Mouse (Mus musculus) adrenal gland, postnatal 36 days (tissue): Measurements from ENCODE around the gene Uggt1. TPM values are rescaled to one million over a fixed set of nuclear protein-coding genes. Genes with fewer than 3 reads are reported as not detected.
A peak's percentile ranks its signal among the peaks of the same experiment; 100 is the strongest.

ENCODE experiments used
- DNase-seq, 2 experiments: peaks; one replicate each; pipeline ENCODE4 v3.0.0; 2021; ENCODE audit warnings: mixed read lengths in 1 of 2
- microRNA-seq: library from miRNA; unstranded; fragments of <30 nt; microRNA quantifications from one replicate; pipeline ENCODE4 v1.2.0, GENCODE M21; 2021
- total RNA-seq, 2 experiments: library from RNA; stranded (reverse); gene quantifications; 2 replicates each; pipeline ENCODE4 v1.2.3; 2021

Uggt1 gene
- total RNA-seq, 2 experiments from 2014 or later = 47.5 to 53.3 TPM

DNA sequence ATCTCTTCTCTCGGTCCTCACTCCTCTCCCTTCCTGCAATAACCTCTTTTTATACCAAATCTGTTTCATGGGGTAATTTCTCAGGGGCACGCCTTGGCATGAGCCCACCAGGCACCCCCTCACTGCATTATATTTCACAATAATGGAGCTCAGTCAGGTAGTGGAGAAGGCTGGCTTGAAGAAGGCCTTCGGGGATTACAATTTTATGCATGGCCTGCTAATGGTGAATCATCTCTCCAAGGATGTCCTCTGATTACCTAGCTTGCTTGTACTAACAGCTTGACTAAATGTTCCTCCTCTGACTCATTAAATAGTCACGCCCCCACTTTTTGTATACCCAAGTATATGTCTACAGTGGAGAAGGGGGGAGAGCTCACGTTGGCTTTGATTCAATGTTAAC, 128.0 kb downstream of the Uggt1 start:
- no peak for DNase-seq

DNA sequence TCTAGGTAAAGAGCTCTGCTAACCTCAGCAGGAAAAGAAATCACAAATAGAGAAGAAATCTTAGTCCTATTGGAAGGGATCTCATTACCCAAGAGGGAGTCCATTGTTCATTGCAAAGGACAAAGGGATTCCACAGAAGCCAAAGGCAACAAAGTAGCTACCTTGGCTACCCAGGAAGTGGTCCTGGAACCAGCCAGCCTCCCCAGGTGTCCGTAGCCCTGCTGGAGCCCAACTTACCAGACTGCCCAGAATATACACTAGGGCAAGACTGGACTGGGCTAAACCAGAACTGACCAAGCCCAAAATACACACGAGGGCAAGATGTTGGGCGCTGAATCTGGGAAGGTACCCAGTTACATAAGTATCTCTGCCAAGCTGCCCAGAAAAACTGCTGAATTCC, 129.7 kb downstream of the Uggt1 start:
- no peak for DNase-seq

DNA sequence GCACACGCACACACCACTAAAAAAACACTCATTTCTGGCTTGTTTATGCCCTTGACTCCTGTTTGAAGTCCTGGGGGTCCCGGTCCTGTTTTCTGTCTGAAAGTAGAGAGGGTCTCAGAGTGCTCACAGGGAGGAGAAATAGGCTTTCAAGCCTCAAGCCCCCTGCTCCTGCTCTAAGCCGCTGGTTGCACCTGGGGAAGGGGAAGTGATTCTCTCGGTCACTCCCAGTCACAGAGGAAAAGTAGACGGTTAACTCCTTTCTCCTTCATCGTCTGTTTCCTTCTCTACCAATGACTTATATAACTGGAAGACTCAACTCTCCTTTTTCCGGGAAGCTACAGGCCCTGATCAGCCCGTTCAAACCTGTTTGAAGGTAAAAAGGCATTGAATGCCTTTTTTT, 130.8 kb downstream of the Uggt1 start:
- no peak for DNase-seq

DNA sequence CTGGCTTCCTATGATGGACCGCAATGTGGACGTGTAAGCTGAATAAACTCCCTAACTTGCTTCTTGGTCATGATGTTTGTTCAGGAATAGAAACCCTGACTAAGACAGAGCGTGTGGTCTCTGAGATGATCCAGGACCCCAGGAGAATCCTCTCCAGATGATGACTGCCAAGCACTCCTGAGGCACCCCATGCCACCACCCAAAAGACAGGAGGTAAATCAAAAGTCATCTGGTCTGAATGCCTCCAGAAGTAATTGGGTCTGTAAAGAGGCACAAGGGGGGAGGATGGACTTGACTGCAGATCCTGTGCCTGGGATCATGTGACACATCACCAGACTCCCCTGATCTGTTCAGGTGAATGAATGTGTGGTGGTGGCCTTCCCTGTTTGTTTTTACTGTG, 131.9 kb downstream of the Uggt1 start:
- DNase-seq = no peak

DNA sequence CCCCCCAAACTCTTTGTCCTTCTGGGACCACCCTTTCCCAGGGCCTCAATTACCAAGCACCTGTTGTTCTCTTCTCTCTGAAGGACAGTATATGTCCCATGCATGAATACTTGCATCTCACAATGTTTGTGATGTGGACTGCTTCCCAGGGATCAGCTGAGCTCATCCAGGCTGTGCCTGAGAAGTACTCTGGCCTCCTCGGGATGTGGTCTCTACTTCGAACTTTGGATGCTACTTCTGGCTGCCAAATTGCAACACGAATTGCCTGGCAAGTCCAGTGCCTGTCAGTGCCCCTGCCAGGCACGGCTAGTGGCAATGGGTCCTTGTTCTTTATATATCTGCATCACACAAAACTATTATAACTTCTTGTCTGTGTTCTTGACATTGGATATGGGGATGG, 134.5 kb downstream of the Uggt1 start:
- DNase-seq = no peak

DNA sequence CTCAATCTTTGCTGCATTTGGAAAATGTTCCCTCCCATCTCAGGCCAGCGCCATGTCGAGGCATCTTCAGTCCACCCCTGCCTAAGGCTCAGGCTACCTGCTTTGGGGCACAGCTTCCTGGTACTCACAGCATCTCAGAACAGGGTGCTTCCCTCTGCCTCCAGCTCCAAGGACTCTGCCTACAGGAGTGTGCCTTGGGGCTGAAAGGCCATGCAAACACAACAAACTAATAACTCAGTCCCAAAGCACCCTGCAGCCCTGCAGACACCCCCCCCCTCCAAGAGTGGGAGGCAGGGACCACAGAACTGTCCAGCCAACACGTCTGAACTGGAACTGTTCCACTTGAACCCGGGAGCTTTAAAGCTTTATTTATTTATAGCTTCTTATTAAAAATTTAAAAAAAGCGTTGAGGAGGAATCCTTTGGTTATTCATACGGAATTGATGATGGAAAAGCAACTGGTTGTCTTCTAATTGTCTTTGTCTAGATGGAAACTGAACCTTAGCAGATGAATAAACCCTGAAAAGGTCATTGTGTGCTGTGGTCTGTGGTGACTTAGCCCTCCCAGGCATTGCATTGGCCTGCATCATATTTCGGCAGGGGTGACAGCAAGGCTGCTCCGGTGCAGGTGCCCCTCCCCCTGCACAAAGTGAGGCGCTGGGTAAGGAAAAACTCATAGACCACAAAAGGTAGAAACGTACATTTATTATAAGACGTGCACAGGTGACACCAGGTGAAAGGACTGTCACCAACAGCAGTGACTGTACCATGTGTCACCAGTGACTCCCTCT, 138.4 kb downstream of the Uggt1 start:
- no peak for DNase-seq

DNA sequence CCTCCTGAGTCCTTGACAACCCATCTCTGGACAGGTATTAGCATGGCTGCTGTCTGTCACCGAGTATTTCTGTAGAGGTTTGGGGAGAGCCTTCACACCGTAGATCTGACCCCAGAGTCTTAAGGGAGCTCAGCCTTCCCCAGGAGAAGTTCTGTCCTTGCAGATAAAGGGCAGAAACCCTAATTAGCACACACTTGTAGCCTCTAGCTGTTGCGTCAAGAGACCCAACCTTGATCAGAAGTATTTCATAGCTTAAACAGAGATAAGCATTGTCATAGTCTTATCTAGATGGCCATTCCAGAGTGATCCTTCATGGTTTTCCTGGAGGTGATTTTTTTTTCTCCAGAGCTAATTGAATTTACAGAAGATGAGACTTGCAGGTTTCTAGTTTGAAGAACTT, 144.1 kb downstream of the Uggt1 start:
- no peak for DNase-seq

DNA sequence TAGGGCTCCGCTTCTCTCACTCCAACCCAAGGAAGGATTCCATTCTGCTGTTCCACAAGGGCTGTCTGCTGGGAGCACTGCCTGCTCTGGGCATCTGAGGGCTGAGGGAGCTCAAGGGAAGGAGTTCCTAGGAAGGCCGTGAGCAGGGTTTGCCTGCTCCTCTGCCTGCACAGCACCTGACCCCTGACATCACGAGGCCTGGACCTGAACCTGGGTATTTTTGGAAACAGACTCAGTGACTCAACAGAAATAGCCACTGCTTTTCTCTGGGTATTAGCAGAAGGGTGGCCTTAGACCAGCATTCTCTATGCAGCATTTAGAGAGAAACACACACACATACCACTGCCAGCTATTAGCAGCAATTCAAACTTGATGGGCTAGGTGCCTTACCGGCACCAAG, 146.1 kb downstream of the Uggt1 start:
- DNase-seq = no peak

DNA sequence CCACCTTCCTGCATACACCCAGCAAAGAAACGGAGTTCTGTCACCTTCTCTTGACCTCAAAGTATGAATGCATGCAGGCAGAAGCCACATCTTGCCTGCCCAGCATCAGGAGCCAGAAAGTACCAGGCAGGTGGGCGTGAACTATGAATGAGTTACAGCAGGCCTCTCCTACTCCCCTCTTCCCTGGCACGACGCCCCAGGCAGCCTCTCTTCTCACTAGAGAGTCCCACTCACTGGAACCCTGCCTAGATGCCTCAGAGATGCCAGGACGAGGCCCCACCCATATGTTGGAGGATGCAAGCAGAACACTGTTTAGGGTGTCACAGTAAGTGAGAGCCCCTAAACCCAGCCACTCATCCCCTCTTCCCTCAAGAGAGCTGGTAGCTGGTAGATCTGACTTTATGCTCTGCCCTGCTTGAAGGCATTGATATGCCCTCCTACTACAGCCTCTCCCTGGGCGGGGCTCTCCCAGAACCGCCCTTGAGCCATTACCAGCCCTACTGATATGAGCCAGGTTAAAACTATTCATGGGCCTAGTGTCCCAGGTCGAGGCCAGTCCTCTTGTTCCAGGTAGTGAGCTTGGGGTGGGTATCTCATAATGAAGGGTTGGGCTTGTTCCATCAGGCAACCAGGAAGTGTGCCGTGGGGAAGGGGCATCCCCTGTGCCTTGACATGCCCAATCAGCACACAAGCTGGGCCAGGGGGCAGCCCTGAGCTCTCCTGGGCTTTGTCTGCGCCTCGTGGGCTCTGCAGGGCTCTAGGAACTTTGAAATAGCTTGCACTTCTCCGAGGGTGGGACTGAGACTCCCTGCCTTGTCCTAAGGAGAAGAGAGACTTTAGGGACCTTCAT, 148.9 kb downstream of the Uggt1 start:
- DNase-seq = no peak

DNA sequence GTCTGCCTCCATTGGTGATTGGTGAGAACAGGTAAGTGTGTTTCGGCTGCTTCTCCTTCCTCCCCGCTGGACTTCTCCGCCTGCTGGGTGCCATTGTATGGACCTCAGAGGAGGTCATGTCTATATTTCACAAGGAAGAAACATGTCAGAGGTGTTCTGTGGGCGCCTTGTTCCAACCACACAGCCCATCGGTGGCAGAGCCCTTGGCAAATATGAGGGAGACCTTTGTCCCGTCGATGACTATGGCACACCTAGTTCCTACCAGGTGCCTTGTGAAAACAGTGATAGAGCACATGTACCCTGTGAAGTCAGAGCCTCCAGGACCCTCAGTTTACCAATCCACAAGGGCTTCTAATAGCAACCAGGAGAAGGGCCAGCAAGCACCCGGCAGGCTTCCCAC, 150.8 kb downstream of the Uggt1 start:
- DNase-seq = no peak

DNA sequence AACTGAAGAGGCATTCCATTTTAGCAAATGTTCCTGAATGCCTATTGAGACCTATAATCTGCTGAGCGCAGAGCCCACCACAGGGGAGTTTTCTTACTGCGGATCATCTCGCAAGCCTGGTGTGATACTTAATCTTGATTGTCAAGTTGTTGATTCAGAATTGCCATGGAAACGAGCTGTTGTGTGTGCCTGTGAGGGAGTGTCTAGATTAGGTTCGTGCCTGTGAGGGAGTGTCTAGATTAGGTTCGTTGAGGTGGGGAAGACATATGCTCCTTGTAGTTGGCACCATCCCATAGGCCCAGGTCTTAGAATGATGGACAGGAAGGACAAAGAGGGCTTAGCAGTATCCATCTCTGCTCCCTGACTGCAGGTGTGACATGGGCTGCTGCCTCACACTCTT, 153.3 kb downstream of the Uggt1 start:
- DNase-seq = no peak

DNA sequence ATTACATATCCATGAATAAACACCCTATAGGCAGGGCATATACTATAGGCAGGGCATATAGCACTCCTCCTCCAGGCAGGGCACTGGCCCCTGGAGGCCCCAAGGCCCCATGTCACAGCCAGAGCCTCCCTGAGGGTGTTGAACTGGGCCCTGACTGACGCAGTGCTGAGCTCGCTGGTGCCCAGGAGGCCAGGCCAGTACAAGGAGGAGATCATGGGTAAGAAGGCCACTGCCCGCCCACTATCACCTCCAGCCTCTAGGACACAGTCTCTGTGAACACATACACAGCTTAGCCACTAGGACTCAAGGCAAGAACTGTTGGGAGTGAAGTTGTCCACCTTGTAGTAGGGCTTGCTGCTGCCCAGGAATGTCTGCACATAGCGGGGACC, 153.8 kb downstream of the Uggt1 start:
- no peak for DNase-seq

Small RNA genes within 50 kb of the gene (microRNA-seq; reads per million reads assigned to microRNA genes)
- 5.2 reads per million, percentile 14 among the genes with 10 or more reads in this experiment for gene Mir6897

Other genes starting within 250 kb of the Uggt1 start
- 100 to 1,000 TPM in 1 of 2 experiments, 10 to 100 TPM in 1; 63.7 to 140 TPM for gene Hs6st1, start 176.3 kb downstream of the Uggt1 start, total RNA-seq
- 1 to 10 TPM; 6.1 to 6.8 TPM for gene Neurl3, start 30.0 kb upstream of the Uggt1 start, total RNA-seq
- 1 to 10 TPM; 4.2 to 6.9 TPM for gene Arid5a, start 63.0 kb upstream of the Uggt1 start, total RNA-seq
- 100 to 1,000 TPM; 105 to 113 TPM for gene Kansl3, start 124.5 kb upstream of the Uggt1 start, total RNA-seq
- under 1 TPM; 0.16 to 0.20 TPM for gene Fer1l5, start 127.6 kb upstream of the Uggt1 start, total RNA-seq
- gene Lman2l, start 200.6 kb upstream of the Uggt1 start, total RNA-seq = 10 to 100 TPM; 36.4 to 52.2 TPM
- 1 to 10 TPM; 3.9 to 4.9 TPM for gene Cnnm4, start 226.9 kb upstream of the Uggt1 start, total RNA-seq